Mouse (Mus musculus) embryonic fibroblast, embryonic 13.5 days (primary cell): ENCODE measurements at regions not wholly inside any gene's neighbourhood (a gene's known extent, or its start where the extent isn't known, plus 50 kb on each side); places are given as distances from the start of the nearest gene placed in this dataset.

Experiments used
- H3K27ac ChIP-seq: 2 replicates; pipeline ENCODE4 v1.5.1; 2012; ENCODE audit warnings: low read length, control low read depth, inconsistent platforms; ENCODE audit not compliant: insufficient read depth
- H3K4me1 ChIP-seq: 2 replicates; pipeline ENCODE4 v1.6.1; 2011; ENCODE audit warnings: low read length; ENCODE audit not compliant: control insufficient read depth, insufficient read depth
- H3K4me3 ChIP-seq: 2 replicates; pipeline ENCODE4 v1.5.1; 2011; ENCODE audit warnings: mild to moderate bottlenecking, control low read depth, low read length; ENCODE audit not compliant: insufficient read depth
- CTCF ChIP-seq: IDR thresholded peaks from 2 replicates; pipeline ENCODE4 v1.5.1; 2011; ENCODE audit warnings: mild to moderate bottlenecking, control low read depth, low read length, moderate library complexity, borderline replicate concordance; ENCODE audit not compliant: insufficient read depth
- POLR2A ChIP-seq: IDR thresholded peaks from 2 replicates; pipeline ENCODE4 v1.6.1; 2011; ENCODE audit warnings: low read depth, mild to moderate bottlenecking, control low read depth, low read length, moderate library complexity

- Histone ChIP-seq H3K27ac (no peak overlapping the region), H3K4me1 (no peaks in the 10 kb centered on the region), H3K4me3 (no peak overlapping the region)
- TF ChIP-seq CTCF (no peak), POLR2A (no peak)
These were observed 53.6 kb upstream of the Actr3 start for GRCm38 (mm10) chr1:125488915-125489730.

- TF ChIP-seq POLR2A (no peak), CTCF (no peak)
- H3K4me3 ChIP-seq: no peak overlapping the region
- no peaks in the 10 kb centered on the region for H3K4me1 ChIP-seq
- no peak overlapping the region for H3K27ac ChIP-seq
These were observed 55.5 kb upstream of the Actr3 start for GRCm38 (mm10) chr1:125491014-125491413.

- Histone ChIP-seq H3K4me3 (no peak overlapping the region), H3K27ac (no peak overlapping the region), H3K4me1 (no peaks in the 10 kb centered on the region)
- no peak for TF ChIP-seq CTCF
- no peak for TF ChIP-seq POLR2A
These were observed 59.1 kb upstream of the Actr3 start for GRCm38 (mm10) chr1:125494598-125494997.

GRCm38 (mm10) chr1:125495320-125496083 lies 60.0 kb upstream of the Actr3 start:
- Histone ChIP-seq H3K4me1 (no peaks in the 10 kb centered on the region), H3K4me3 (no peak overlapping the region), H3K27ac (no peak overlapping the region)
- TF ChIP-seq POLR2A (no peak), CTCF (no peak)

- Histone ChIP-seq H3K4me3 (no peak overlapping the region), H3K4me1 (no peaks in the 10 kb centered on the region), H3K27ac (no peak overlapping the region)
- TF ChIP-seq POLR2A (no peak), CTCF (no peak)
These were observed 61.5 kb upstream of the Actr3 start for GRCm38 (mm10) chr1:125497006-125497405.

GRCm38 (mm10) chr1:125501964-125502517 lies 58.4 kb upstream of the Slc35f5 start:
- H3K4me1 ChIP-seq: no peaks in the 10 kb centered on the region
- TF ChIP-seq CTCF: no peak
- no peak for TF ChIP-seq POLR2A
- H3K27ac ChIP-seq: no peak overlapping the region
- no peak overlapping the region for H3K4me3 ChIP-seq

- Histone ChIP-seq H3K4me3 (no peak overlapping the region), H3K4me1 (peaks cover 9% of the 10 kb centered on the region), H3K27ac (no peak overlapping the region)
- TF ChIP-seq CTCF (no peak), POLR2A (no peak)
These were observed 56.5 kb upstream of the Slc35f5 start for GRCm38 (mm10) chr1:125503878-125504277.

- Histone ChIP-seq H3K27ac (peak overlapping the region; percentile 84), H3K4me1 (peaks cover 9% of the 10 kb centered on the region), H3K4me3 (no peak overlapping the region)
- TF ChIP-seq POLR2A: no peak
These were observed 52.4 kb upstream of the Slc35f5 start for GRCm38 (mm10) chr1:125507786-125508514.

- TF ChIP-seq CTCF (no peak), POLR2A (no peak)
- peaks cover 9% of the 10 kb centered on the region for H3K4me1 ChIP-seq
- H3K27ac ChIP-seq: peak overlapping the region; percentile 84
- no peak overlapping the region for H3K4me3 ChIP-seq
These were observed 51.7 kb upstream of the Slc35f5 start for GRCm38 (mm10) chr1:125508594-125509257.
